Mouse (Mus musculus): ENCODE results near the gene Meig1.
"Not testable (repeated sequence)": the region's sequence is repeated elsewhere in the genome, so short reads cannot be mapped to it uniquely, and the experiment has no call there.

Meig1 gene

GRCm38 (mm10) chr2:3422548-3422947, at the start of gene Meig1:
Gene Meig1 (minus strand): TSS chr2:3422648.
- no peak for DNase-seq (ENCODE audit: low spot score in 2 of 2)

- peak in 1 of 2 experiments; percentile 56 for DNase-seq (ENCODE audit: low spot score in 2 of 2)
Observed at GRCm38 (mm10) chr2:3456590-3456989, 34.1 kb upstream of the Meig1 start.

GRCm38 (mm10) chr2:3453096-3453495, 30.6 kb upstream of the Meig1 start:
- DNase-seq (ENCODE audit: low spot score in 2 of 2), result no peak

- no peak for DNase-seq (ENCODE audit: low spot score in 2 of 2)
Observed at GRCm38 (mm10) chr2:3449431-3449830, 27.0 kb upstream of the Meig1 start.

GRCm38 (mm10) chr2:3445984-3446383, 23.5 kb upstream of the Meig1 start:
- DNase-seq (ENCODE audit: low spot score in 2 of 2), result no peak

- no peak for DNase-seq (ENCODE audit: low spot score in 2 of 2)
Observed at GRCm38 (mm10) chr2:3444206-3444605, 21.8 kb upstream of the Meig1 start.

GRCm38 (mm10) chr2:3437956-3438355, 15.5 kb upstream of the Meig1 start:
- no peak for DNase-seq (ENCODE audit: low spot score in 2 of 2)

- DNase-seq (ENCODE audit: low spot score in 2 of 2), result no peak
Observed at GRCm38 (mm10) chr2:3435369-3436061, 13.1 kb upstream of the Meig1 start.

- DNase-seq (ENCODE audit: low spot score in 2 of 2), result no peak
Observed at GRCm38 (mm10) chr2:3430956-3431355, 8.5 kb upstream of the Meig1 start.

- no peak for DNase-seq (ENCODE audit: low spot score in 2 of 2)
Observed at GRCm38 (mm10) chr2:3424579-3424910, 2.1 kb upstream of the Meig1 start.

GRCm38 (mm10) chr2:3423841-3424578, 1.6 kb upstream of the Meig1 start, which contains the start of gene Dclre1c:
Gene Dclre1c (plus strand): TSS chr2:3424131.
- peak; percentile 91 to 92 for DNase-seq (ENCODE audit: low spot score in 2 of 2)

GRCm38 (mm10) chr2:3420157-3420556, 2.3 kb downstream of the Meig1 start:
- DNase-seq (ENCODE audit: low spot score in 2 of 2), result no peak

- peak; percentile 91 to 94 for DNase-seq (ENCODE audit: low spot score in 2 of 2)
Observed at GRCm38 (mm10) chr2:3418883-3419431, 3.5 kb downstream of the Meig1 start.

- no peak for DNase-seq (ENCODE audit: low spot score in 2 of 2)
Observed at GRCm38 (mm10) chr2:3415676-3416075, 6.8 kb downstream of the Meig1 start.

- peak; percentile 53 to 79 for DNase-seq (ENCODE audit: low spot score in 2 of 2)
Observed at GRCm38 (mm10) chr2:3414241-3414640, 8.2 kb downstream of the Meig1 start.

- DNase-seq (ENCODE audit: low spot score in 2 of 2), result no peak
Observed at GRCm38 (mm10) chr2:3407756-3408155, 14.7 kb downstream of the Meig1 start.

- DNase-seq (ENCODE audit: low spot score in 2 of 2), result no peak
Observed at GRCm38 (mm10) chr2:3405981-3406380, 16.5 kb downstream of the Meig1 start.

- not testable (repeated sequence) for DNase-seq (ENCODE audit: low spot score in 2 of 2)
Observed at GRCm38 (mm10) chr2:3397110-3397509, 25.3 kb downstream of the Meig1 start, which contains the start of gene Olah. Gene Olah (minus strand): TSS chr2:3397210.

GRCm38 (mm10) chr2:3391945-3392344, 30.5 kb downstream of the Meig1 start:
- DNase-seq (ENCODE audit: low spot score in 2 of 2), result no peak

- DNase-seq (ENCODE audit: low spot score in 2 of 2), result no peak
Observed at GRCm38 (mm10) chr2:3387105-3387860, 35.2 kb downstream of the Meig1 start.

GRCm38 (mm10) chr2:3365127-3365526, 57.3 kb downstream of the Meig1 start:
- DNase-seq (ENCODE audit: low spot score in 2 of 2), result no peak

GRCm38 (mm10) chr2:3361067-3361466, 61.4 kb downstream of the Meig1 start:
- DNase-seq (ENCODE audit: low spot score in 2 of 2), result no peak
